Mouse (Mus musculus) left cerebral cortex, adult 9 months (tissue): Measurements from ENCODE around the gene Ccdc148.

Experiments used
- DNase-seq, 2 experiments: peaks; one replicate each; pipeline ENCODE4 v3.0.0; 2022; ENCODE audit warnings: low spot score in 2 of 2

The Ccdc148 gene

DNA sequence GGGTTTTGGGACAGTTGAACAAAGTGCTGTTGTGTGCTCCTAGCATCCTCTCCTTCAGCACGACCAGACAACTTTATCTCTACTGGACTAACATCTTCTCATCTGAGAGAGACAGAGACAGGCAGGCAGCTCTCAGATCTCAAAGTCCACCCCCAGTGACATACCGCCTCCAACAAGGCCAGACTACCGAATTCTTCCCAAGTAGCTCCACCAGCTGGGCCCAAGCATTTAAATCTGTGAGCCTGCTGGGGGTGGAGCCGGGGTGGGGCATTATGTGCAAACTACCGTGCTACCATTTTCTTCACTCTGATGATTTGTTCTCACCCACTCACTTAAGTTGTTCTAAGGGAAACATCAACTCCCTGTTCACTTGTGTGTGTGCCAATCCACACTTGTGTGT, 19.0 kb upstream of the Ccdc148 start:
- DNase-seq: no peak

- no peak for DNase-seq
Observed at GRCm38 (mm10) chr2:59178960-59179359, 18.5 kb upstream of the Ccdc148 start.

GRCm38 (mm10) chr2:59178191-59178590, 17.7 kb upstream of the Ccdc148 start:
- DNase-seq: peak in 1 of 2 experiments; percentile 62

- DNase-seq: no peak
Observed at GRCm38 (mm10) chr2:59175926-59176325, 15.4 kb upstream of the Ccdc148 start.

- no peak for DNase-seq
Observed at GRCm38 (mm10) chr2:59171533-59171932, 11.1 kb upstream of the Ccdc148 start.

DNA sequence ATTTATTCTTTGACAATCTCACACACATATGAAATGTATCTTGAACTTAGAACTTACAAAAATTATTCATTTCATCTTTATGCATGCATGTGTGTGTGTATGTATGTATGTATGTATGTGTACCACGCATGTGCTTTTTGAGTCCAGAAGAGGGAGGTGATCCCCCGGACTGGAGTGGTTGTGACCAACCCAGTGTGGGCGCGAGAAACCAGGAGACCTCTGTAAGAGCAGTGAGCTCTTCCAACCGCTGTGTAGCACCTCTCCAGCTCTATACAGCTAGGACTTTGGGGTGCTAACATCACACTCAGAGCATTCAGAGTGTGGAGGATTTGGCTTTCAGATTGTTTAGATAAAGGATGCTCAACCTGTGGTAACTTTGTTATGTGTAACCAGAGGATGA, 10.1 kb upstream of the Ccdc148 start:
- DNase-seq: no peak

DNA sequence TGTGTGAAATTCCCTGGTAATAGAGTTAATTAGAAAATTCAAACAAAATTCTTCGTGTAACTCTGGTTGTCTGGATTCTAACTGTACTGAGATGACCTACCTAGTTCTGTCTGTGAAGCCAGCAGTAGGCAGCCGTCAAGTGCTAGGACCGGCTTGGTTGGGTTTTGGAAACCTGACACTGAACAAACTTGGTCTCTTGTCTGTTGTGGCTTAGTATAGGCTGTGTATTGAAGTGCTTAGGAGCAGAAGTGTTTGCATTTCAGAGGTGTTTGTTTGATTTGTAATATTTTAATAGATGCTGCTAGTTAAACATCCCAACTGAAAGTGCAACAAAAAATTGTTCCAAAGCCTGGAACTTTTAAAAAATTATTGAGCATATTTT, 9.7 kb upstream of the Ccdc148 start:
- no peak for DNase-seq

- no peak for DNase-seq
Observed at GRCm38 (mm10) chr2:59169572-59170207, 9.2 kb upstream of the Ccdc148 start.

DNA sequence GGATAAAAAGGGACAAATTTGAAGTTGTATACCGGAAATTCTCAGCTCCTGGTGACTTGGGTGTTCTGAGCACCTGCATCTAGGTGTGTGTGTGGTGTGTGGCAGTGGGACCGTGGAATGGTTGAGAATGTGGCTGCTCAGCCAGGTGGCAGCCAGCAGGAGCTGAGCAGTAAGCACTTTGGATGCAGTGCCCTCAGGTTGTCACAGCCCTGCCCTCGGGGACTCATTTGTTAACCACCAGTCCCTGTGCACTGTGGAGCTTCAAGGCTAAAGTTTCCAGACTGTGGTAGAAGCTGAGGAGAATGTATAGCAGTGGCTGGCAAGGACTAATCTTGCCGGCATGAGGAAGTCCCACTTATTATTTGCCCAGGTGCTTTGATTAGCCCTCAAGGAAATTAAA, 7.3 kb upstream of the Ccdc148 start:
- DNase-seq: no peak

DNA sequence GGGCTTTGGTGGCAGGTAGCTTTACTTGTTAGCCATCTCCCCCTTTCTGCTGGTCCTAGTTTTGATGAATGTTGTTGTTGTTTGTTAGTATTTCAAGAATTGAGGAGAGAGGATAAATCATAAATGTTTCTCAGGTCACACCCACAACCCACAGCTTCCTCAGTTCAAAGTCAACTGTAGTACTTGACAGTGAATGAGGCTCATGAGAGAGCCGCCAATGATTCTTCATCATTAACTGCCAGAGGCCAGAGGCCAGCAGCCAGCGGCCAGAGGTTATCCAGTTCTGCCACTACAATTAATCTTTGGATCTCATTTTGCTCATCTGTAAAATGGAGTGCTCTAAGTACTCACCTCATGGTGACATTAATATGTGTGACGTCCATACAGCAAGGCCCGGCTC, 6.5 kb upstream of the Ccdc148 start:
- no peak for DNase-seq

GRCm38 (mm10) chr2:59162285-59162600, 1.8 kb upstream of the Ccdc148 start:
- DNase-seq: no peak

- peak; percentile 46 to 70 for DNase-seq
Observed at GRCm38 (mm10) chr2:59161441-59162284, 1.2 kb upstream of the Ccdc148 start.

DNA sequence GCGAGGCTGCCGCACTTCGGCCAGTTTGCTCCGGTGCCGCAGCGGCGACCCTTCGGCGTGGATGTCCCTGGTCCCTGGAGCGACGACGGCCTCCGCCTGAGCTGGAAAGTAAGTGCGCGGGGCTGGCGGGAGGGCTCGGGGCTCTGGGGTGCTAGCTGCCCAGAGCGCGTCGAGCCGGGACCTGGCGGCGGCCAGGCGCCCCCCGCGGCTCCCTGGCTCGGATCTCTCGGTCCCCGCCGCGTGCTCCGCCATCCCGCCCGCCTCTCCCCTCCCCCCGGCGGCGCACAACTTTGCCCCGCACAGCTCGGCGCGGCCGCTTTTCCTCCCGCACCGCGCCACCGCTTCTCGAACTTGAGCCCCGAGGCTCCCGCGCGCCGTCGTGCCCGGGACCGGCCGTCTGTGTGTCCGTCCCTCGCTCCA, 548 bp upstream of the Ccdc148 start:
- DNase-seq: no peak

DNA sequence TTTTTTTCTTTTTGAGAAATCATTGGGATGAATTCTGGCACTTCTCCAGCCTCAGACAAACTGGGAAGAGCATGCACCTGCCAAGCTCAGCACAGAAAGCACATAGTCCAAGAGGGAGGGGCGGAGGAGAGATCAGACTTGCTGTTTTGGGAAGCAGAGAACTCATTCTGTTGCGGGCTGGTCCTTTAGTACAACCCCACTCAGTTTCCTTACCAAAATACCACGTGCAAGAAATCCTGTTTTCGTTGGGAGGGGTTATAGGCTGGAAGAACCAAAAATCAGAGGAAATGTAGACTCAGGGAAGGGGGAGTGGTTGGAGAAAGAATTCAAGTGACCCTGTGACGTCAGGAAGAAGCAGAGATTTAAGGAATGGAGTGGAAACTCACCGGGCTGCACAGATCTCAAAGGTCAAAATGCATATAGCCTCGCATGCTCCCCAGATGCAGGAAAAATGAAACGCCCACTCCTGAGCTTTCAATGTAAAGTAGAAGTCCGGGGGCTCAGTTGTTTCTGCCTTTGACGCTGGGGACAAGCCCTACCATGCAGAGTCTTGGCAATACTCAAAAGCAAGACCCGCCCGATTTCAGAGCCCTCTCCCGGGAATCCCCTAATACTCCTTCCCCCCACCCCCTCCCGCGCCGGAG, 400 bp downstream of the Ccdc148 start:
- DNase-seq: peak in 1 of 2 experiments; percentile 42

DNA sequence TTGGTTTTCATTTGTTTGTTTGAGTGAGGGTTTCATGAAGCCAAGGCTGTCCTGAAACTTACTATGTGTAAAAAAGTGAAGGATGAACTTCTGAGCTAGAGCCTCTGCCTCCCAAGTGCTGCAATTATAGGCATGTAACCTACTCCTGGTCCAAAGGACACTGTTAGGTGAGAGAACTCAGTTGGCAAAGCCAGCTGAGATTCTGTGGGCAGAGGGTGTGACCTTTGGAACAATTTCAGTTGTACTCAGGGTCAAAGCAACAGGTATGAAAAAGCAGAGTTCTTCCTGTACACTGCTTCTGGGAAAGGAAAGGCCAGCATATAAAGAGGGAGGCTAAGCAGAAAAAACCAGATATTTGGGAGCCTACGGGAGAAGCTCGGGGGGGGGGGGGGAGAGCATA, 2.4 kb downstream of the Ccdc148 start:
- DNase-seq: no peak

GRCm38 (mm10) chr2:59155428-59155827, 5.1 kb downstream of the Ccdc148 start:
- DNase-seq: no peak

GRCm38 (mm10) chr2:59131044-59131443, 29.4 kb downstream of the Ccdc148 start:
- DNase-seq: no peak

- no peak for DNase-seq
Observed at GRCm38 (mm10) chr2:59129821-59130220, 30.7 kb downstream of the Ccdc148 start.

GRCm38 (mm10) chr2:59129023-59129422, 31.5 kb downstream of the Ccdc148 start:
- DNase-seq: no peak

- no peak for DNase-seq
Observed at GRCm38 (mm10) chr2:59055615-59056145, 104.8 kb downstream of the Ccdc148 start.

- peak in 1 of 2 experiments; percentile 56 for DNase-seq
Observed at GRCm38 (mm10) chr2:59054339-59054738, 106.1 kb downstream of the Ccdc148 start.

- DNase-seq: no peak
Observed at GRCm38 (mm10) chr2:59053461-59054039, 106.9 kb downstream of the Ccdc148 start.
